Mouse (Mus musculus): ENCODE measurements around the gene Rab4a.

DNA sequence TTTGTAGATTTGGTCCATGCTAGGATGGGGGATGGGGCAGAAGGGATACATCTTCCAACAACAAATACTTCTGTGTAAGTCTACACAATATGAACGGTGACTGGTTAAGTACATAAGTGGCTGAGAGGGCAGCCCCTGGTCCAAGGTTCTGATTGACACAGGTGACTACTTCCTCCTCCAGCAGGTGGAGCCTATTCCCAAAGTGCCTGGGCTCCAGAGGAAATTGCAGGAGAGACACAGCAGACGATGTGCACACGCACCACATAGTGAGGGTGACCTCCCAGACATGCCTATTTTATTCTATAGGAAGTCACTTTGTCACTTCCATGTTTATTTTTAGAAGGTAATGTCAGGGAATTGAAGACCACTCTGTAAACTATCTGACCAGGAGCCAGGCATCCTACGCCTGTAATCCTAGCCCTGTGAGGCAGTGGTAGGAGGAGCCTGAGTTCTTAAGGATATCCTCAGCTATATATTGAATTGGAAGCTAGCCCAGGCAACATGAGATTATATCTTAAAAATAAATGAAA lies 75.1 kb downstream of the Rab4a start:
- no peak for TF ChIP-seq POLR2A (IDR thresholded peaks at IDR 0.05; ENCODE audit: borderline replicate concordance, insufficient read depth, low read length)
- TF ChIP-seq CTCF (IDR thresholded peaks at IDR 0.05; ENCODE audit: borderline replicate concordance, insufficient read depth, low read depth, low read length): no peak
